Mouse (Mus musculus) lung, embryonic 14.5 days (tissue): ENCODE data around the gene Ebf3. TPM values are rescaled to one million over a fixed set of nuclear protein-coding genes. Genes with fewer than 3 reads are reported as not detected.

Experiments used
- ATAC-seq: fragments of 200-750 bp; cut with Nextera tagmentation; 2 replicates; pipeline ENCODE4 v1.8.0; 2017; ENCODE audit warnings: mild to moderate bottlenecking, moderate TSS enrichment, moderate library complexity; ENCODE audit not compliant: insufficient read depth
- DNase-seq: peaks from one replicate; pipeline ENCODE4 v3.0.0-alpha.2; 2015
- H3K27ac ChIP-seq: fragments of 300-500 bp; sonication (generic); 2 replicates; pipeline ENCODE4 v1.5.1; 2014; ENCODE audit warnings: low read depth, mild to moderate bottlenecking, moderate library complexity
- H3K27me3 ChIP-seq: fragments of 300-500 bp; sonication (generic); 2 replicates; pipeline ENCODE4 v1.6.1; 2014; ENCODE audit warnings: low read length, control low read depth; ENCODE audit not compliant: insufficient read depth
- H3K36me3 ChIP-seq: fragments of 300-500 bp; sonication (generic); 2 replicates; pipeline ENCODE4 v1.6.1; 2014; ENCODE audit warnings: control low read depth; ENCODE audit not compliant: insufficient read depth
- H3K4me1 ChIP-seq: fragments of 300-500 bp; sonication (generic); 2 replicates; pipeline ENCODE4 v1.6.1; 2014; ENCODE audit warnings: antibody characterized with exemption, control low read depth; ENCODE audit not compliant: insufficient read depth
- H3K4me2 ChIP-seq: fragments of 300-500 bp; sonication (generic); 2 replicates; pipeline ENCODE4 v1.6.1; 2014; ENCODE audit warnings: mild to moderate bottlenecking
- H3K4me3 ChIP-seq: fragments of 300-500 bp; sonication (generic); 2 replicates; pipeline ENCODE4 v1.5.1; 2014; ENCODE audit warnings: low read depth, low read length
- H3K9ac ChIP-seq: fragments of 300-500 bp; sonication (generic); 2 replicates; pipeline ENCODE4 v1.6.1; 2014
- H3K9me3 ChIP-seq: fragments of 300-500 bp; sonication (generic); 2 replicates; pipeline ENCODE4 v1.6.1; 2016; ENCODE audit warnings: low read depth, low read length, control low read depth
- CTCF ChIP-seq: IDR thresholded peaks from 2 replicates; pipeline ENCODE4 v1.5.1; 2016; ENCODE audit warnings: antibody characterized with exemption, low read depth
- WGBS: fragments of 180-500 bp; shearing (Covaris S2); extraction: QIAGEN DNeasy Blood & Tissue Kit; methylation state at CpG from one replicate; pipeline ENCODE4 v1.1.7; 2014; 5-methylcytosine and 5-hydroxymethylcytosine counted together
- polyA plus RNA-seq: library from polyadenylated mRNA; unstranded; fragments of >200 nt; fragmentation: Nextera tagmentation; extraction: Ambion mirVana; gene quantifications from 2 replicates; pipeline ENCODE4 v1.2.1, GENCODE M21; 2014

The Ebf3 gene
- polyA plus RNA-seq, 1 experiment from 2014 or later, result 0.14 TPM

GRCm38 (mm10) chr7:137198921-137199320 lies 115.3 kb downstream of the Ebf3 start:
- Histone ChIP-seq H3K9me3 (no peaks in the 10 kb centered on the region), H3K4me2 (no peak overlapping the region), H3K4me1 (no peaks in the 10 kb centered on the region; the same call in 1 of the 2 replicates), H3K4me3 (no peak overlapping the region), H3K9ac (no peak overlapping the region), H3K27ac (no peak overlapping the region), H3K27me3 (no peaks in the 10 kb centered on the region; the same call in 1 of the 2 replicates), H3K36me3 (no peaks in the 10 kb centered on the region)
- ATAC-seq, result no peak
- WGBS, result 74% methylated on average over 15 of the region's 15 CpGs
- TF ChIP-seq CTCF, result no peak
- no peak for DNase-seq

- ATAC-seq (peak; percentile 79), DNase-seq (peak; percentile 81)
- no peak for TF ChIP-seq CTCF
- Histone ChIP-seq H3K27me3 (no peaks in the 10 kb centered on the region; the same call in 1 of the 2 replicates), H3K4me3 (no peak overlapping the region), H3K9me3 (no peaks in the 10 kb centered on the region), H3K9ac (no peak overlapping the region), H3K36me3 (no peaks in the 10 kb centered on the region), H3K27ac (no peak overlapping the region), H3K4me2 (no peak overlapping the region), H3K4me1 (no peaks in the 10 kb centered on the region; the same call in 1 of the 2 replicates)
- WGBS, result 53% methylated on average over 23 of the region's 23 CpGs
These were observed 116.9 kb downstream of the Ebf3 start for GRCm38 (mm10) chr7:137197118-137198030.

- Histone ChIP-seq H3K4me2 (no peak overlapping the region), H3K4me3 (no peak overlapping the region), H3K27ac (no peak overlapping the region), H3K4me1 (no peaks in the 10 kb centered on the region; the same call in 1 of the 2 replicates), H3K36me3 (no peaks in the 10 kb centered on the region), H3K9me3 (no peaks in the 10 kb centered on the region), H3K9ac (no peak overlapping the region), H3K27me3 (no peaks in the 10 kb centered on the region)
- WGBS, result 63% methylated on average over 6 of the region's 6 CpGs
- peak; percentile 18; the same call in 1 of the 2 replicates for ATAC-seq
- no peak for DNase-seq
- TF ChIP-seq CTCF, result no peak
These were observed 117.7 kb downstream of the Ebf3 start for GRCm38 (mm10) chr7:137196536-137196935.

GRCm38 (mm10) chr7:137192776-137193278 lies 121.4 kb downstream of the Ebf3 start:
- DNase-seq (no peak), ATAC-seq (no peak)
- H3K4me1 ChIP-seq, result no peaks in the 10 kb centered on the region; the same call in 1 of the 2 replicates
- H3K27ac ChIP-seq, result no peak overlapping the region
- H3K4me3 ChIP-seq, result no peak overlapping the region
- H3K9me3 ChIP-seq, result no peaks in the 10 kb centered on the region
- no peak overlapping the region for H3K9ac ChIP-seq
- H3K27me3 ChIP-seq, result no peaks in the 10 kb centered on the region
- no peaks in the 10 kb centered on the region for H3K36me3 ChIP-seq
- 68% methylated on average over 7 of the region's 7 CpGs for WGBS
- no peak for TF ChIP-seq CTCF
- no peak overlapping the region for H3K4me2 ChIP-seq

- H3K9me3 ChIP-seq, result no peaks in the 10 kb centered on the region
- no peak overlapping the region for H3K4me3 ChIP-seq
- H3K9ac ChIP-seq, result no peak overlapping the region
- no peaks in the 10 kb centered on the region for H3K27me3 ChIP-seq
- no peak overlapping the region for H3K4me2 ChIP-seq
- H3K36me3 ChIP-seq, result no peaks in the 10 kb centered on the region
- no peak for TF ChIP-seq CTCF
- H3K4me1 ChIP-seq, result no peaks in the 10 kb centered on the region
- no peak overlapping the region for H3K27ac ChIP-seq
- 36% methylated on average over 12 of the region's 12 CpGs for WGBS
- no peak for DNase-seq
- ATAC-seq, result no peak
These were observed 122.4 kb downstream of the Ebf3 start for GRCm38 (mm10) chr7:137191889-137192288.

- Histone ChIP-seq H3K27ac (no peak overlapping the region), H3K4me1 (0 out of 2 replicates have a peak, but pooled peaks cover 4% of the 10 kb centered on the region), H3K27me3 (no peaks in the 10 kb centered on the region), H3K9me3 (no peaks in the 10 kb centered on the region; the same call in 1 of the 2 replicates), H3K9ac (no peak overlapping the region), H3K4me2 (no peak overlapping the region), H3K36me3 (no peaks in the 10 kb centered on the region), H3K4me3 (no peak overlapping the region)
- WGBS, result 39% methylated on average over 9 of the region's 9 CpGs
- no peak for TF ChIP-seq CTCF
- no peak for DNase-seq
- no peak for ATAC-seq
These were observed 142.0 kb downstream of the Ebf3 start for GRCm38 (mm10) chr7:137172278-137172677.

- no peak overlapping the region for H3K9ac ChIP-seq
- no peak for ATAC-seq
- no peak for TF ChIP-seq CTCF
- H3K27me3 ChIP-seq, result no peaks in the 10 kb centered on the region
- H3K4me3 ChIP-seq, result no peak overlapping the region
- H3K36me3 ChIP-seq, result no peaks in the 10 kb centered on the region
- H3K4me1 ChIP-seq, result no peaks in the 10 kb centered on the region
- no peaks in the 10 kb centered on the region for H3K9me3 ChIP-seq
- H3K27ac ChIP-seq, result no peak overlapping the region
- H3K4me2 ChIP-seq, result no peak overlapping the region
- peak; percentile 32 for DNase-seq
These were observed 155.2 kb downstream of the Ebf3 start for GRCm38 (mm10) chr7:137159086-137159485.
